Mouse (Mus musculus) testis, adult 2 months (tissue): ENCODE results near the gene Ttc29.

Source experiments
- CTCF ChIP-seq: fragments of 200-500 bp; IDR thresholded peaks from 2 replicates; pipeline ENCODE4 v1.5.1; 2012; ENCODE audit warnings: low read depth, mild to moderate bottlenecking, inconsistent platforms, low read length, moderate library complexity; ENCODE audit not compliant: control insufficient read depth, insufficient read depth, insufficient replicate concordance
- POLR2A ChIP-seq: fragments of 200-500 bp; IDR thresholded peaks from 2 replicates; pipeline ENCODE4 v1.6.1; 2012; ENCODE audit warnings: low read depth, mild to moderate bottlenecking, inconsistent platforms, low read length, moderate library complexity; ENCODE audit not compliant: control insufficient read depth

- TF ChIP-seq CTCF (no peak), POLR2A (no peak)
Observed at GRCm38 (mm10) chr8:78255011-78255410, 41.9 kb downstream of the Ttc29 start.
